Mouse (Mus musculus): ENCODE results near the gene Cct7. TPM values are rescaled to one million over a fixed set of nuclear protein-coding genes. Genes with fewer than 3 reads are reported as not detected.

Gene Cct7
- polyA plus RNA-seq, 1 experiment from 2014 or later = 445 TPM

DNA sequence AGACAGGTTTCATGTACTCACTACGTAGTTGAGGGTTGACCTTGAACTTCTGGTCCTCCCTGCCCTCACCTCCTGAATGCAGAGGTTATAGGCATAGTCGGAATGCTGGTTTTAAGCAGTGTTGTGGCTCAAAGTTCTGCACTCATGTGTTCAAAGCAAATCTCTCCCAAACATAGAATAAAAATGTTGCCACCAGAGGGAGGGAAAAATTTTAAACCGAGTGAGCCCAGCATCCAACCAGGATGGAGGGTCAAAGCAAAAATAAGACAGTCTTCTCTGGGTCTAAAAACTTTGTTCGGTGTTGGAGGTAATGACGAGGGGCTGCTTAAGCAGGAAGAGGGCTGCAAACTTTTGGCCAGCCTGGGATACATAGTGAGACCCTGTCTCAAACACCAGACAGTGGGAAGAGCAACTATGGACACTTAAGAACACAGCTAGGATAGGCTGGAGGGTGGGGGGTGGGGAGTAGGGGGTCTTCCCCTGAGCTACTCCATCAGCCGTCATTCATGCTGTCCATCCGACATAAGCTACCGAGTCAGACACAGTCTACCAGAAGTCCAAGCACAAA, 20.0 kb upstream of the Cct7 start:
- no peaks in the 10 kb centered on the region for H3K36me3 ChIP-seq (ENCODE audit: control insufficient read depth, insufficient read depth, low read length)
- peaks cover 5% of the 10 kb centered on the region; the same call in 1 of the 2 replicates for H3K4me1 ChIP-seq (ENCODE audit: control insufficient read depth, insufficient read depth, low read length)
- peak overlapping the region; percentile 88 for H3K9ac ChIP-seq (ENCODE audit: low read depth, low read length)
- WGBS (ENCODE audit: insufficient replicate concordance) = 52% methylated on average over 8 of the region's 8 CpGs
- no peak overlapping the region for H3K27ac ChIP-seq (ENCODE audit: low read depth, low read length)
- no peaks in the 10 kb centered on the region for H3K9me3 ChIP-seq (replicated peaks; ENCODE audit: control insufficient read depth, low read length)
- peaks cover 9% of the 10 kb centered on the region for H3K27me3 ChIP-seq (ENCODE audit: control insufficient read depth, insufficient read depth, low read length)
- peak overlapping the region; percentile 89 for H3K4me3 ChIP-seq (ENCODE audit: low read depth, low read length)
- no peak; the same call in 1 of the 2 replicates for ATAC-seq (replicated peaks; ENCODE audit: insufficient number of reproducible peaks, low FRiP score, low TSS enrichment)
- H3K4me2 ChIP-seq = peak overlapping the region; percentile 92

- Histone ChIP-seq H3K9ac (ENCODE audit: low read depth, low read length) (peak within 1 kb of the TSS; percentile 88), H3K36me3 (ENCODE audit: control insufficient read depth, insufficient read depth, low read length) (no peaks in the 10 kb centered on the region), H3K4me1 (ENCODE audit: control insufficient read depth, insufficient read depth, low read length) (peaks cover 5% of the 10 kb centered on the region; the same call in 1 of the 2 replicates), H3K9me3 (replicated peaks; ENCODE audit: control insufficient read depth, low read length) (no peaks in the 10 kb centered on the region), H3K4me3 (ENCODE audit: low read depth, low read length) (peak within 1 kb of the TSS; percentile 89), H3K4me2 (peak within 1 kb of the TSS; percentile 92), H3K27me3 (ENCODE audit: control insufficient read depth, insufficient read depth, low read length) (peaks cover 9% of the 10 kb centered on the region), H3K27ac (ENCODE audit: low read depth, low read length) (no peak within 1 kb of the TSS)
- peak; percentile 74 for ATAC-seq (replicated peaks; ENCODE audit: insufficient number of reproducible peaks, low FRiP score, low TSS enrichment)
- under 1% methylated on average over 37 of the region's 39 CpGs for WGBS (ENCODE audit: insufficient replicate concordance)
Measured at GRCm38 (mm10) chr6:85431842-85432431, 19.4 kb upstream of the Cct7 start, which contains the start of gene Smyd5. Gene Smyd5 (plus strand): TSS chr6:85431989.

- peaks cover 5% of the 10 kb centered on the region; the same call in 1 of the 2 replicates for H3K4me1 ChIP-seq (ENCODE audit: control insufficient read depth, insufficient read depth, low read length)
- H3K4me3 ChIP-seq (ENCODE audit: low read depth, low read length) = no peak overlapping the region
- ATAC-seq (replicated peaks; ENCODE audit: insufficient number of reproducible peaks, low FRiP score, low TSS enrichment) = no peak
- WGBS (ENCODE audit: insufficient replicate concordance) = 81% methylated on average over 5 of the region's 5 CpGs
- H3K9me3 ChIP-seq (replicated peaks; ENCODE audit: control insufficient read depth, low read length) = no peaks in the 10 kb centered on the region
- peaks cover 2% of the 10 kb centered on the region; the same call in 1 of the 2 replicates for H3K36me3 ChIP-seq (ENCODE audit: control insufficient read depth, insufficient read depth, low read length)
- H3K27ac ChIP-seq (ENCODE audit: low read depth, low read length) = no peak overlapping the region
- no peak overlapping the region for H3K9ac ChIP-seq (ENCODE audit: low read depth, low read length)
- no peak overlapping the region for H3K4me2 ChIP-seq
- H3K27me3 ChIP-seq (ENCODE audit: control insufficient read depth, insufficient read depth, low read length) = no peaks in the 10 kb centered on the region
Measured at GRCm38 (mm10) chr6:85433865-85434264, 17.4 kb upstream of the Cct7 start.

GRCm38 (mm10) chr6:85436204-85436603, 15.1 kb upstream of the Cct7 start:
- Histone ChIP-seq H3K9ac (ENCODE audit: low read depth, low read length) (no peak overlapping the region), H3K4me1 (ENCODE audit: control insufficient read depth, insufficient read depth, low read length) (peaks cover 5% of the 10 kb centered on the region; the same call in 1 of the 2 replicates), H3K27me3 (ENCODE audit: control insufficient read depth, insufficient read depth, low read length) (no peaks in the 10 kb centered on the region), H3K27ac (ENCODE audit: low read depth, low read length) (no peak overlapping the region), H3K36me3 (ENCODE audit: control insufficient read depth, insufficient read depth, low read length) (peaks cover 3% of the 10 kb centered on the region; the same call in 1 of the 2 replicates), H3K4me2 (no peak overlapping the region), H3K4me3 (ENCODE audit: low read depth, low read length) (no peak overlapping the region), H3K9me3 (replicated peaks; ENCODE audit: control insufficient read depth, low read length) (no peaks in the 10 kb centered on the region)
- no peak for ATAC-seq (replicated peaks; ENCODE audit: insufficient number of reproducible peaks, low FRiP score, low TSS enrichment)
- 75% methylated on average over 1 of the region's 1 CpGs for whole genome bisulfite sequencing (ENCODE audit: insufficient replicate concordance)

GRCm38 (mm10) chr6:85436631-85437030, 14.7 kb upstream of the Cct7 start:
- Histone ChIP-seq H3K9ac (ENCODE audit: low read depth, low read length) (no peak overlapping the region), H3K4me3 (ENCODE audit: low read depth, low read length) (no peak overlapping the region), H3K36me3 (ENCODE audit: control insufficient read depth, insufficient read depth, low read length) (peaks cover 3% of the 10 kb centered on the region; the same call in 1 of the 2 replicates), H3K4me1 (ENCODE audit: control insufficient read depth, insufficient read depth, low read length) (peaks cover 5% of the 10 kb centered on the region; the same call in 1 of the 2 replicates), H3K9me3 (replicated peaks; ENCODE audit: control insufficient read depth, low read length) (no peaks in the 10 kb centered on the region), H3K27ac (ENCODE audit: low read depth, low read length) (no peak overlapping the region), H3K27me3 (ENCODE audit: control insufficient read depth, insufficient read depth, low read length) (no peaks in the 10 kb centered on the region), H3K4me2 (no peak overlapping the region)
- 85% methylated on average over 5 of the region's 6 CpGs for WGBS (ENCODE audit: insufficient replicate concordance)
- no peak for ATAC-seq (replicated peaks; ENCODE audit: insufficient number of reproducible peaks, low FRiP score, low TSS enrichment)

GRCm38 (mm10) chr6:85441142-85441541, 10.2 kb upstream of the Cct7 start:
- H3K9me3 ChIP-seq (replicated peaks; ENCODE audit: control insufficient read depth, low read length) = no peaks in the 10 kb centered on the region
- 91% methylated on average over 4 of the region's 4 CpGs for WGBS (ENCODE audit: insufficient replicate concordance)
- H3K27me3 ChIP-seq (ENCODE audit: control insufficient read depth, insufficient read depth, low read length) = no peaks in the 10 kb centered on the region
- no peak overlapping the region for H3K9ac ChIP-seq (ENCODE audit: low read depth, low read length)
- H3K4me2 ChIP-seq = no peak overlapping the region
- no peak overlapping the region for H3K4me3 ChIP-seq (ENCODE audit: low read depth, low read length)
- no peak for ATAC-seq (replicated peaks; ENCODE audit: insufficient number of reproducible peaks, low FRiP score, low TSS enrichment)
- H3K36me3 ChIP-seq (ENCODE audit: control insufficient read depth, insufficient read depth, low read length) = peaks cover 16% of the 10 kb centered on the region
- no peaks in the 10 kb centered on the region; the same call in 1 of the 2 replicates for H3K4me1 ChIP-seq (ENCODE audit: control insufficient read depth, insufficient read depth, low read length)
- H3K27ac ChIP-seq (ENCODE audit: low read depth, low read length) = no peak overlapping the region

DNA sequence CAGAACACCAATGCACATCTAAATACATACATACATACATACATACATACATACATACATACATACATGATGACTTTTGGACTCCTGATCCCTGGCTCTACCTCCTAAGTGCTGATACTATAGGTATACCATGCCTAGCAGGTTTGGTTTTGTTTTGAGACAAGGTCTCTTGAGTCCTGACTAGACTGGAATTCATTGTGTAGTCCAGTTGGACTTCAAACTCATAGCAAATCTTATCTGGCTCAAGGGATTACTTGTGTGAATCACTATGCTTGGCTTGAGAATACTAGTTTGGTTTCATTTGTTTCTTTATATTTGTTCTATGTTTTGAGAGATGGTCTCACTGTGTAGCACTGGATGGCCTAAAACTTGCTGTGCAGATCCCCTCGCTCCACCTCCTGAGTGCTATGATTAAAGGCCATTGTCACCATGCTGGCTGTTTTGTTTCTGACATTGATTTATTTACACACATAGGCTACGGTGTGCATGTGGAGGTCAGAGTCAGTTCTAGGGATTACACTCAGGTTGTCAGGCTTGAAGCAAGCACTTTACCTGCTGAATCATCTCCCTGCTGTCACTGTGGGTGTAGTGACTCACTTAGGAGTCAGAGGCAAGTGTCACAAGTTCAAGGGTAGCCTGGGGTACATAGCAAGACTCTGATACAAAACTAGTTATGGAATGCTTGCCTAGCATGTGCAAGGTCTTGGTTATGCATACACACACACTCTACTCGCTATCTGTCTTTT, 7.7 kb upstream of the Cct7 start:
- Histone ChIP-seq H3K36me3 (ENCODE audit: control insufficient read depth, insufficient read depth, low read length) (peaks cover 16% of the 10 kb centered on the region), H3K4me1 (ENCODE audit: control insufficient read depth, insufficient read depth, low read length) (no peaks in the 10 kb centered on the region; the same call in 1 of the 2 replicates), H3K27me3 (ENCODE audit: control insufficient read depth, insufficient read depth, low read length) (no peaks in the 10 kb centered on the region), H3K9me3 (replicated peaks; ENCODE audit: control insufficient read depth, low read length) (no peaks in the 10 kb centered on the region), H3K27ac (ENCODE audit: low read depth, low read length) (no peak overlapping the region), H3K4me2 (no peak overlapping the region), H3K4me3 (ENCODE audit: low read depth, low read length) (no peak overlapping the region), H3K9ac (ENCODE audit: low read depth, low read length) (no peak overlapping the region)
- no peak for ATAC-seq (replicated peaks; ENCODE audit: insufficient number of reproducible peaks, low FRiP score, low TSS enrichment)
- 90% methylated on average over 3 of the region's 3 CpGs for WGBS (ENCODE audit: insufficient replicate concordance)

- H3K27ac ChIP-seq (ENCODE audit: low read depth, low read length) = no peak overlapping the region
- H3K4me3 ChIP-seq (ENCODE audit: low read depth, low read length) = no peak overlapping the region
- H3K9ac ChIP-seq (ENCODE audit: low read depth, low read length) = no peak overlapping the region
- 85% methylated on average over 8 of the region's 8 CpGs for WGBS (ENCODE audit: insufficient replicate concordance)
- no peaks in the 10 kb centered on the region; the same call in 1 of the 2 replicates for H3K4me1 ChIP-seq (ENCODE audit: control insufficient read depth, insufficient read depth, low read length)
- H3K27me3 ChIP-seq (ENCODE audit: control insufficient read depth, insufficient read depth, low read length) = no peaks in the 10 kb centered on the region
- no peak for ATAC-seq (replicated peaks; ENCODE audit: insufficient number of reproducible peaks, low FRiP score, low TSS enrichment)
- H3K9me3 ChIP-seq (replicated peaks; ENCODE audit: control insufficient read depth, low read length) = no peaks in the 10 kb centered on the region
- H3K4me2 ChIP-seq = no peak overlapping the region
- H3K36me3 ChIP-seq (ENCODE audit: control insufficient read depth, insufficient read depth, low read length) = peaks cover 13% of the 10 kb centered on the region
Measured at GRCm38 (mm10) chr6:85444266-85444965, 6.9 kb upstream of the Cct7 start.
